Mouse (Mus musculus) spleen, postnatal 36 days (tissue): ENCODE results near the gene Eef1g.
"Not testable (repeated sequence)": the region's sequence is repeated elsewhere in the genome, so short reads cannot be mapped to it uniquely, and the experiment has no call there.

Source experiments
- DNase-seq, 2 experiments: peaks; one replicate each; pipeline ENCODE4 v3.0.0; 2022; ENCODE audit warnings: low spot score in 2 of 2, mixed read lengths in 1 of 2

Eef1g gene

DNA sequence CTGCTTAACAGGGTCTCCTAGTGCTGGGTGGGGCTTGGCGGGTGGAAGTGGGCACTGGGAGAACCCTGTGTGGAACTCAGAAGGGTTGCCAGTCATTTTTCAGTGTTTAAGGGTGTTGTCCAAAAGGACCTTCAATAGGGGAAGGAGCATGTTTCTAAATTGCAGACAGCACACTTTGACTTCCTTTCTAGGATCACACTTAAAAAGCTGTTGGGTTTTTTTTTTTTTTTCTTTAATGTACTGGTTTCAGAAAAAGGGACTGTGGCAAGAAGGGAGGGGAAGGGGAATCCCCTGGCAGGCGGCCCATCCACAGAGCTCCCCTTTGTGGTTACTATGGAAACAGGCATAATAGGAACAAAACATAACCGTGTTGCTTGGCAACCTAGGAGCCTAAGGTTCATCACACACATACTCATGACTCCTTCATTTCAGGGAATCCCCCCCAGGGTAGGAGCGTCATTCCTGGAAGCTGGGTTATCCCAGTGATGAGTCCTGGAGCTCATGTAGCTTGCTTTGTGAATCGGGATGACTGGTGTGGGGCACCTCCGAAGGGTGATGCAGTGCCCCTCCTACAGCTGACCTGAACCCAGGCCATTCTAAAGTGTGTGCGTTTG, 17.5 kb downstream of the Eef1g start:
- DNase-seq = peak; percentile 84 to 85

DNA sequence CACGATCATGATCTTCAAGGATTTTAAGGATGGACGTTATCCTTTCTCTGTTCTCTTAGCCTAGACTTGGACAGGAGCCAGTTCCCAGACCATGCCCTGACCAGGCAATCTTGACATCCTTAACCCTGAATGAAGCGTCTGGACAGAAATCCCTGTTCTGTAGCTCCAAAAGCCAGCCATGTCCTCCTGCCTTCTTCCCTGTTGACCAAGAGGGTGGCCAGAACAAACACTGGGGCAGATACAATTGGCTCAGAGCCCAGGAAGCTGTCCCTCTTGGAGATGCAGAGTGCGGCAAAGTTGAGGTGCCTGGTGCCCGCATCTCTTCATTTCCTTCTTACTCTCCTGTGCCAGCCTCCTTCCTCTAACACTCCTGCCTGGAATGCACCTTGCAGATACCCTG, 19.1 kb downstream of the Eef1g start:
- no peak for DNase-seq

DNA sequence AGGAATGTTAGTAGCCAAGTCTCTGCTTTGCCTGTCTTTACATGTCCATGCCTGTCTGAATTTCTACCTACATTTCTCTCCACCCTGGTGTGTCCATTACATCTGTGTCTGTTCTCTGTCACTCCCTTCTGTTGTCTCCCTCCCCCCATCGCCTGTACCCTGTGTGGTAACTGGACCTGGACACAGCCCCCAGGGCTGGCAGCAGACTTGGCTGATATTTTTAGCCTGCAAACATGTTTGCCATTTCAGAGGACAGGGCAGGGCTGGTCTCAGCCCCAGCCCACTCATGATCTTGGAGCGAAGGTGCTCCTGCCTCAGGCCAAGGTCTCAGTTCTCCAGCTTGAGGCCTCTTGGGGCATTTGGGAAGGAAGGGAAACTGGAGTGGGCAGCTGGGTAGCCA, 21.0 kb downstream of the Eef1g start:
- DNase-seq = no peak

DNA sequence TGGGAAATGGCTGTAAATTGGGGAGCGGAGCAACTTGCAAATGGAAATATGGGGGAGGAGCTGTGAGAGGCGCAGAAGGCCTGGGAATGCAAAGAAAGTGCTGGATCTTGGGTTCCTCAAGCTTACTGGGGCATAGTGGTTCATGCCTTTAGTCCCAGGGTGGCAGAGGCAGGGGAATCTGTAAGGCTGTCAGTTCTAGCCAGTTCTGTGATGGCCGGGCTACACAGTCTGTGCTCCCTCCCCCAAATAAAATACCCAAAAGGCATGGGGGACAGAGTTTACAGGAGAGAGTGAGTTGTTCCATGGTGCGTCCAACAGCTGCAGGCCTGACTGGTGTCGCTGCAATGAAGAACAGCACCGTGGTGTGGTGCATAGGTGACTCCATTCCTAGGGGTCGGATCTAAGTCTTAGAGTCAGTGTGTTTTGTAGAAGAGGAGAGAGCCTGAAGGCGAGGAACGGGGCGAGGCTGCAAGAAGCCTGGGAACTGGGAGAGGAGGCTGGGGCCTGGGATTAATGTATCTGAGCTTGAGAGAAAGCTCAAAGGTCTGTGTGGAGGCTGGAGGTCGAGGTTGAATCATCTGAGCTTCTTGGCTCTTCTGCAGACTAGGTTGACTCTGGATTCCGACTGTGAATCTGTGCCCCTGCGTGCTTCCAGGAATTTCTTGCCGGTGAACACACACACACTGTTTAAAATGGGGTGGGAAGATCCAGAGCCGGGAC, 21.7 kb downstream of the Eef1g start:
- no peak for DNase-seq

DNA sequence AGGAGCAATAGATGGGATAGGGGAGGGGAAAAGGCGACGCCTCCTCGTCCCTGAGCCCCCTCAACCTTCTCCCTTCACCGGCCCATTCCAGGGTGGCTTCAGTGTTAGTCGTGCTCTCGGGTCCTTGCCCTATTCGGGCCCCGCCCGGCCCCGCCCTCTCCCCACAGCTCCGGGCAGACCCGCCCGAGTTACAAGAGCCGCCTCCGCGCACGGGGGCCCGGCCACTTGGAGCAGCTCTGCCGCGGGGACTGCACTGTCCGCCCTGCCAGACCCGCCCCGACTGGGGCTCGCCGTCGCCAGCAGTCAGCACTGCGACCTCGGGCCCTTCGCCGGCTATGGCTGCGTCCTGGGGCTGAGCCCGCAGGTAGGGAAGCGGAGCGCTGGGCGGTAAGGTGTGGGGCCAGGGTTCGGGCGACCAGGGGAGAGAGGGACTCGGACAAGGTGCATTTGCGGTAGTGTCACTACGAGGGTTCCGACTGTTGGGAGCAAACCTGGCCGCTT, 22.3 kb downstream of the Eef1g start, which contains the start of gene Ahnak:
TSS of gene Ahnak (plus strand) at position 219 of the 501 bp plus-strand sequence.
- peak; percentile 54 to 60 for DNase-seq

DNA sequence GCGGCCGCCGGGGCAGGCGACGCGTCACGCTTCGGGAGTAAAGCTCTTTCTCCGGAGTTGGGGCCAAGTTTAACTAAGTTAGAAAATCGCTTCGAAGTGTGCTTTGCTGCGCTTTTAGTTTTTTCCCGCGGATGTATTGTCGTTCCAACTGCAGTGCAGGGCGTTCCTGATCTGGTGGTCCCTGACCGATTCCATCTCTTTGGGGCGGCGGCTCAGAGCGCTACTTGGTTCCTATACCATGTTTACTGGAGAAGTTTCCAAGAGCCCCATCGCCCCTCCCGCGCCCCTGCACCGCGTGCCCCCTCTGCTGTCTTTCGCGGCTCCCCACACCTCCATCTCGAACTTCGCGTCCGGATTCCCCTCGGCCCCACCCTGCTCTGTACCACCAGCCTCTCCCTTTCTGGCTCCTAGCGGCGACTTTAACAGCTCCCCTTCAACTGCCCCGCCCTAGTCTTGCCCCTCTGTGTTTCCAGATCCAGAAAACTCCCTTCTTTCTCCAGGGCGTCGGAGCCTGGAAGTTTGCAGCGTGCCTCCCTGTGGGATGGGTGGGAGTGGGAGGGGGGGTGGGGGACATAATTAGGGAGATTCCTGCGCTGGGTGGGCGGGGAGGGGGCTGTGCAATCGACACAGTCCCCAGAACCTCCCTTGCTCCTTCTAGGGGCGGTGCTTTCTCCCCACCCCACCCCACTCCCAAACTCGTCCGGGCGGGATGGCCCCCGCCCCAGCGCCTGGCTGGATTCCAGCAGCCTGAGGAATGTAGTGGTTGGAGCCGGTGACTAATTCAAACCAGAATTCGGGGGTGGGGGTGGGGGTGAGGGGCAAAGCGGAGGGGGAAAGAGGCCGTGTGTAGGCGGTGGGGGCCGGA, 23.0 kb downstream of the Eef1g start:
- DNase-seq = peak; percentile 41 to 48

DNA sequence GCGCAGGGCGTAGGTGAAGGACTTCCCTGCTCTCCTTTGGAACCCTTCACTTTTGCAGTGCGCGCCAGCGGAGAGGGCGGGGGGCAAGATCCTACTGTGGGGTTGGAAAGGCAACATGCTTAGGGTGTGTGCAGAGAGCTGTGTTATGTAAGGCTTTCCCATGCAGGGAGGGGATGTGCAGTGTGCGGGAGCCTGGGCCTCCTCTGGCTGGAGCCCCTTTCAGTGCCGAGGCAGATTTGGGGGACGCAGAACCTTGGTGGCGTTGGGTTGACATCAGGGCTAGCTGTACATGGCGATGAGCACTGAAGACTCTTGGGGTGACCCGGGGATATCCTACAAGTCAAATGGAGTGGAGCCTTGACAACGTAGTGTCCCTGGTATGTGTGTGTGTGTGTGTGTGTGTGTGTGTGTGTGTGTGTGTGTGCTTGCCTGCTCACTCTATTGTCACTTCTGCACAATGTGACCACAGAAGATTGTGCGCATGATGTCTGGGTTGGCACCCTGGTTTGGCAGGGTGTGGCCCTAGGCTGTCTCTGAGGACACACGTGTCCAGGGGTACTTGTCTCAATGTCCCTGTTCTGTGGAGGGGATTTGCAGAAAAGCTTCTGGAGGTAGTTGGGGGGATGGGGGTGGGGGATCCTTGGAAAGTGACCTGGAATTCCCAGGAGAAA, 23.7 kb downstream of the Eef1g start:
- DNase-seq = no peak

DNA sequence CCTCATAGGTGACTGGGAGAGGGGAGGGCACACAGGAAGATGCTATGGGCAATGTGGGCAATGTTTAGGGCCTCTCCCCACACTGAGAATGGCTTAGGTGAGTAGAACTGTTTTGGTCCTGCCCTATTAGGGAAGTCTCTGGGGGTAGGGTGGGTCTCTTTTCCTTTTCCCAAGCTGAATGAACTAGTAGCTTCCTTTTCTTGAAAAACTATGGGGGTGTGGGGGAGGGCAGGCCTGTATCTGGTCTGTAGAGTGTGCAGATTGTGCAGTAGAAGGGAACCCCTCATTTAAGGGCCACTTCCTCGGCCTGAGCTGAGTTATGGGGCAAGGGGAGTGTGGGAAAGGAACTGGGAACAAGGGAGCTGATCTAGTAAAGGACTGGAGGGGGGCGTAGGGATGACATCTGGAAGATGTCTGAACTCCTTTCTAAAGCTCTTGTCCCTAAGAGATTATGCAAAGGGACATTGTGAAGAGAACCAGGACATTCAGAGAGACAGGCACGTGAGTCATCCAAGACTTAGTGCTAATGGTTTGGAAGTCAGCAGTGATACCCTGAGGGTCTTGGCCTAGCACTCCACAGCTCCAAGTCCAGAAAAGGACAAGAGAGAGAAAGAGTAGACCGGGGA, 24.5 kb downstream of the Eef1g start:
- no peak for DNase-seq

DNA sequence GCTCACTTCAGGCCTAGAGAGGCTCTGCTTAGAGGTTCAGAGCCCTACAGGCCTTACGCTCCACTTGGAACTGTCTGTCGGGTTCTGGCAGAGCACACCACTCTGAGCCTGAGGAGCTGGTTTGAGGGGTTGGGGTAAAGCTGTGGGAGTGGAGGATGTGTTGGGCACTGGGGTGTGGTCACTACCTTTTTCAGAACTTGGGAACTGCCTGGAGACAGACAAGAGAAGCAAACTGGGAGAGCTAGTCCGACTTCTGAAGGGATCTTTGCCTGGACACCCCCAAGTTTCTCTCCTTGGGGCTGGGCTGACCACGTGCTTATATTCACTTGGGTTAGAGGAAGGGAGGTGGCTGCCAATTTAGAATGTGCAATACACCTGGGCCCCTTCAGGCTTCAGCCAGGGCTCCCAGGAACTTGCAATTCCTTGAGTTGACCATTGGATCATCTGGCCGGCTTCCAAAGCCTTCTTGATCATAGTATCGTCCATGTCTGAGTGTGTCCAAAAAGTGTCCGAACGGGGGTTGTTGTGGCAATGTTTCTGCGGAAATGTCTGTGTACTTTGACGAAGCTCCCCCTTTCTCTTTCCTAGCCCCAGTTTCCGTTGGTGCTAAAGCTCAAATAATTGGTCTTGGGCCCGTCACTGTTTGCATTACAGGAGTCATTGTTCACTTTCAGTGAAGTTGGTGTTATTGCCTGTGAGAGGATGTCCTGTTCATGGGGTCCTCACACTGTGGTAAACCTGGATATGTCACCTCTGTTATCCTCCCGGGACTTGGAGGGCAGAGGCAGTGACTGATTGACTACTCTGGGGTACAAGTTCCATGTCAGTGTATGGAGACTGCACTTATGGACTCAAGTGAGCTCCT, 25.3 kb downstream of the Eef1g start:
- DNase-seq = no peak

DNA sequence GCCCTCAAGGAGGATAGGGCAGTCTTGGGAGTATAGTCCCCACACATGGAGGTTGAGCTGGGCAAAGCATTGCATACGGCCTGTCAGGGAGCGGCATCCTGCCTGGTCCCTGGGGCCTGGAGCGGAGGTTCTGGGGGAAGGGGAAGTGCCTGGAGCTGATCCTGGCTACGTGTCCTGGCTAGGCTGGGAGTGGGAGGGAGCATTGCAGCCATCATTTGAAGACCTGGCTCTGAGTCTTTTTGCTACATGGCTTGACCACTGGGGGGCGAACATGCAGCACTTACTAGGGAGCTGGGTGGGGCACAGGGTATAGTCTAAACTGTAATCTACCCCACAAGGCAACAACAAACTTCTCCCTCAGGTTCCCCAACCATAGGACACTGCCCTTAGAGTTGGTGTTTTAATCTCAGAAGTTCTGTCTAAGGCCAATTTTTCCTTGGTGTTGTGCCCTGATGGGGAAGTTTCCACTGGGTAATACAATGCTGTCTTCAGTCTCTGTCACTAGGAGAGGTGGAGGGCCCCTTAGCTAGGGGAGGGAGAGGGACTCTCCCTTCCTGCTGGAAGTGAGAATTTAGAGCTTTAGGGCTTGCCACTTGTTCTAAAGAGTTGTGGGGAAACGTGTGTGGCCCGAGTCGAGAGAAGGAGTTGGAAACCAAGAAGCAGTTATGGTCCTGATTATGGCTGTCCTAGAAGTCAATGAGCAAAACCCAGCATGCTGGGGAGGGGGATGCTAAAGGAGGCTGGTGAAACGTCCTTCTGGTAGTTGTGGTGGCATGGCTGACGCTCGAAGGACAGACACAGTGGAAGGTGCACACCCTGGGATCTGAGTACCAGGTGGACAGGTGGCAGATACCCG, 26.2 kb downstream of the Eef1g start:
- peak; percentile 81 to 86 for DNase-seq

DNA sequence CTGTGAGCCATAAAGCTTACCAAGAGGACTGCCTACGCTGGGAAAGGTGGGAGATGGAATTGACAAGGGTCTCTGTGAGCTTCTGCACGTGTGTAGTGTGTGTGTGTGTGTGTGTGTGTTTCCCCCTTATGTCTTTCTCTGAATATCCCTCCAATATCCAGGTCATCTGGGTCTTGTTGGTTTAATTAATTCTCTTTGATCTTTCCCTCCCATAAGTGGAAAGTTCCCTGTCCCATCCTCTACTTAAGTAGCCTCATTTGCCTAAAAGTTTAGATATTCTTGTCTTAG, 26.7 kb downstream of the Eef1g start:
- no peak for DNase-seq

DNA sequence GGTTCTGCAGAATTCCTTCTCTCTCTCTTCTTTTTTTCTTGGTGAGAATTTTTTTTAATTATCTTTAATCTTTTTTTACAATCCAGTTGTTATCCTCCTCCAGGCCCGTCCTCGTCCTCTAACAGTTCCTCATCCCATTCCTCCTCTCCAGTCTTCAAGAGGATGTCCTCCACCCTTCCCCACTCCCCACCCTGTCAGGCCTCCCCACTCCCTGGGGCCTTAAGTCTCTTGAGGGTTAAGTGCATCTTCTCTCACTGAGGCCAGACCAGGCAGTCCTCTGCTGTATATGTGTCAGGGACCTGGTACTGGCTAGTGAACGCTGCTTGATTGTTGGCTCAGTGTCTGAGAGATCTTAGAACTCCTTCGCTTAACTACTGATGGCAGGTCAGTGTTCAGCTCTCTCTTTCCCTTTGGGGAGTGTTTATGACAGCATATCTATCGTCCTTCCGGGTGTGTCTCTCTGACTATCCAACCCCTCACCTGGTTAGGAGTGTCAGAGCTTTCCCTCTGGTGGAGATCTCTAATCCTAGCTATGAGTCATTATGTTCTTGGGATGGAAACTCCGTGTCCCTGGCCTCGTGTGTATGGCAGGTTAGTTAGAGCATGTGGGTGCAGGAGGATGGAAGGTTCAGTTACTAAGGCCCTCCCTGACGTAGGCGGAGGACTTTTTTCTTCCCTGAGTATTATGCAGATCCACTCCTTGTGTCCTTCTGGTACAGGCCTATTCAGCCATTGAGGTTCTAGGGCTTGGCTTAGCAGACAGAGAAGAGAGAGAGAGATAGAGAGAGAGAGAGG, 28.2 kb downstream of the Eef1g start:
- DNase-seq = no peak

DNA sequence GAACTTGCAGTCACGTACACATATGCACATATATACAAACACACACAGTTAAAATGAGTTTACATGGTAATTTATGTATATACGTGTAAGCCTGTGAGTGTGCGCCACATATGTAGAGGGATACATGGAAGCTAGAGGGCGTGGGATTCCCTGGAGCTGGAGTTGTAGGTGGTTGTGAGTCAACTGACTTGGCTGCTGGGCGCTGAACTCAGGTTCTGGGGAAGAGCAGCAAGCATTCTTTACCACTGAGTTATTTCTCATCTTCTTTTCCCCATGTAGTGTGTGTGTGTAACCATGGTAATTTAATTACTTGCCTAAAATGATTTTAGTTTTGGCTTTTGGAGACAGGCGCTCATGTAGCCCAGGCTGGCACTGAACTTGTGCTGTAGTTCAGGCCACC, 29.8 kb downstream of the Eef1g start:
- DNase-seq = no peak

DNA sequence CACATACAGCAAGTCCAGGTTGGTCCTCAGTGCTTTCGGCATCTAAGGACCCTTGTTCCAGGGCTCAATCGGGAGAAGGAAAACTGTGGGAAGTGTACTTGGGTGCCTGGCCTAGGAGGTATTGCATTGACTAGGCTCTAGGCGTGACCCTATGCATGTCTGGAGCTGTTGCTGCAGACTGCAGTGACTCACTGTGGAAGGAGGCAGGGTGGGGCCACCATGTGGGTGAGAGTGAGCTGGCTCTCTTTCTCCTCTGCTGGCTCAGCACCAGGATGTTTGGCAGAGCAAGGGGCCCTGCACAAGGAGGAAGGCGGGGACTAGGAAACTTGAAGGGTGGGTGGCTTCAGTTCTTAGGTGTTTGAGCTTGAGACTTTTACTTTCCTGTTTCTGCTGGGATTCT, 30.7 kb downstream of the Eef1g start:
- DNase-seq = peak; percentile 69 to 71

DNA sequence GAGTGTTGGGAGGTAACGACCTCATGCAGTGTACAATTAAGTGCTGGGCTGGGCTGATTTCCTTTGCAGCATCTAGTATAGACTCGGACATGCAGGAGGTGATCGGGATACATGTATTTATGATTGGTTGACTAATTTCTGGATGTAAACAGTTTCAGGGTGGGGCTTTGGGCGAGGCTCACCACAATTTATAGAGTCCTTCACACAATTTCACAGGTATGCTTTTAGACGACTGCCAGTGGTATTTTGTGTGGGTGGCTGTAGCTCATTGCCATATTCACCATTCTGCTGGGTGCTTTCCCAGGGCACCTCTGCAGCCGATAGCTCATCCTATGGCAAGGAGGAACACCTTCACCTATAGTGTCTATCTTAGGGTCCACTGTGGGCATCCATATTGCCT, 31.7 kb downstream of the Eef1g start:
- no peak for DNase-seq

DNA sequence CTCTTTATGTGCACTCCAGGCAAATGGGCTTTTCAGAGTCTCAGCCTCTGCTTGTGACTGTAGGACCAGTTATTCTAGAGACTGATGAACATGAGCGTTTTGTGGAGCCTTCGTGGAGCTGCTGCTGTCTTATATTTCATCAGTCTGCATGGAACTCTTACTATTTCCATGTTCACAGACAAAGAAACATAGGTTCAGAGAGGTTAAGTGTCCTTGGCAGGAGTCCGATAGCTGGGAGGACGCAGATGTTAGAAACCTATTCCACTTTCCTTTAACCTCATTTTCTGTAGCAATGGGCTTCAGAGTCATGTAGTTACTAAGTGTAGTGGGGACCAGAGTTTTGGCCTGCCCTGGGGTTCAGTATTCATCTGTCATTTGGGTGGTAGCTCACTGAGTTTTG, 32.4 kb downstream of the Eef1g start:
- DNase-seq = no peak

DNA sequence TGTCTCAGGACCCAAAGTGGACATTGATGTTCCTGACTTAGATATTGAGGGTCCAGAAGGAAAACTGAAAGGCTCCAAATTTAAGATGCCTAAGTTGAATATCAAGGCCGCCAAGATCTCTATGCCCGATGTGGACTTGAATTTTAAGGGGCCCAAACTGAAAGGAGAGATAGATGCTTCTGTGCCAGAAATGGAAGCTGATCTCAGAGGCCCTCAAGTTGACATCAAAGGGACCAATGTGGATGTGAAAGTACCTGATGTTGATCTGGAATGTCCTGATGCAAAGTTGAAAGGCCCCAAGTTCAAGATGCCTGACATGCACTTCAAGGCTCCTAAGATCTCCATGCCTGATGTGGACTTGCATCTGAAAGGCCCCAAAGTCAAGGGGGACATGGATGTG, 40.1 kb downstream of the Eef1g start:
- not testable (repeated sequence) for DNase-seq

DNA sequence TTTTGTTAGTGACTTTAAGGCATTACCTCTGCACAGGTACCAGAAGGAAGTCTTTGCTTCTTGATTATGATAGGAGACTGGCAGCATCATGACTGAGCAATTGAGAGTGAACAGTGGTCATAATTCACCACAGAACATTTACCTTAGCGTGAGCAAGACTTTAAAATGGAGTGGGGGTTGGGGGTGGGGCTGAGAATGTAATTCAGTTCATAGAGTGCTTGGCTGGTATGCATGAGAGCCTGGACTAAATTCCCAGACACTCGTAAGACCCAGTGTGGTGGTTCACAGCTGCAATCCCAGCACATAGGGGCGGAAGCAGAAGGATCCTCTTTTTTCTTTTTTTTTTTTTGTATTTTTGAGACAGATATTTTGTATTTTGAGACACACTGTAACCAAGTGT, 52.5 kb downstream of the Eef1g start:
- no peak for DNase-seq
